Mouse (Mus musculus): ENCODE data around the gene Bsn. TPM values are rescaled to one million over a fixed set of nuclear protein-coding genes. Genes with fewer than 3 reads are reported as not detected.

Bsn gene
- polyA plus RNA-seq (2012; ENCODE audit: insufficient read depth, low replicate concordance), result 0.26 and 0.83 TPM in 2 replicates

GRCm38 (mm10) chr9:108189787-108190679, at the start of gene Bsn:
Gene Bsn, minus strand, starts transcription at chr9:108190384.
- Histone ChIP-seq H3K27me3 (replicated peaks) (peaks cover 96% of the 10 kb centered on the region), H3K36me3 (replicated peaks; ENCODE audit: low read length) (no peaks in the 10 kb centered on the region), H3K4me3 (replicated peaks) (peak within 1 kb of the TSS; percentile 89), H3K9me3 (no peaks in the 10 kb centered on the region), H3K4me1 (peaks cover 11% of the 10 kb centered on the region)
- TF ChIP-seq FLI1 (IDR thresholded peaks at IDR 0.05; ENCODE audit: low read length) (no peak), GATA1 (IDR thresholded peaks at IDR 0.05; ENCODE audit: borderline replicate concordance, low read length) (no peak)

GRCm38 (mm10) chr9:108239951-108240350, 49.8 kb upstream of the Bsn start:
- no peaks in the 10 kb centered on the region for H3K27me3 ChIP-seq (replicated peaks)
- H3K4me3 ChIP-seq (replicated peaks), result no peak overlapping the region
- peaks cover 17% of the 10 kb centered on the region for H3K4me1 ChIP-seq
- TF ChIP-seq GATA1 (IDR thresholded peaks at IDR 0.05; ENCODE audit: borderline replicate concordance, low read length), result no peak
- TF ChIP-seq FLI1 (IDR thresholded peaks at IDR 0.05; ENCODE audit: low read length), result no peak
- no peaks in the 10 kb centered on the region for H3K9me3 ChIP-seq
- H3K36me3 ChIP-seq (replicated peaks; ENCODE audit: low read length), result no peaks in the 10 kb centered on the region

- Histone ChIP-seq H3K4me3 (replicated peaks) (no peak overlapping the region), H3K9me3 (no peaks in the 10 kb centered on the region), H3K27me3 (replicated peaks) (no peaks in the 10 kb centered on the region), H3K36me3 (replicated peaks; ENCODE audit: low read length) (no peaks in the 10 kb centered on the region), H3K4me1 (peaks cover 28% of the 10 kb centered on the region)
- TF ChIP-seq FLI1 (IDR thresholded peaks at IDR 0.05; ENCODE audit: low read length) (no peak), GATA1 (IDR thresholded peaks at IDR 0.05; ENCODE audit: borderline replicate concordance, low read length) (no peak)
Measured at GRCm38 (mm10) chr9:108238831-108239230, 48.6 kb upstream of the Bsn start.

- no peaks in the 10 kb centered on the region for H3K27me3 ChIP-seq (replicated peaks)
- TF ChIP-seq FLI1 (IDR thresholded peaks at IDR 0.05; ENCODE audit: low read length), result no peak
- no peak for TF ChIP-seq GATA1 (IDR thresholded peaks at IDR 0.05; ENCODE audit: borderline replicate concordance, low read length)
- no peak overlapping the region for H3K4me3 ChIP-seq (replicated peaks)
- H3K4me1 ChIP-seq, result peaks cover 30% of the 10 kb centered on the region
- no peaks in the 10 kb centered on the region for H3K9me3 ChIP-seq
- no peaks in the 10 kb centered on the region for H3K36me3 ChIP-seq (replicated peaks; ENCODE audit: low read length)
Measured at GRCm38 (mm10) chr9:108238402-108238801, 48.2 kb upstream of the Bsn start.

- peak overlapping the region; percentile 3 for H3K4me3 ChIP-seq (replicated peaks)
- no peaks in the 10 kb centered on the region for H3K9me3 ChIP-seq
- H3K36me3 ChIP-seq (replicated peaks; ENCODE audit: low read length), result no peaks in the 10 kb centered on the region
- no peaks in the 10 kb centered on the region for H3K27me3 ChIP-seq (replicated peaks)
- no peak for TF ChIP-seq FLI1 (IDR thresholded peaks at IDR 0.05; ENCODE audit: low read length)
- no peak for TF ChIP-seq GATA1 (IDR thresholded peaks at IDR 0.05; ENCODE audit: borderline replicate concordance, low read length)
- H3K4me1 ChIP-seq, result peaks cover 30% of the 10 kb centered on the region
Measured at GRCm38 (mm10) chr9:108234682-108235081, 44.5 kb upstream of the Bsn start.

GRCm38 (mm10) chr9:108232908-108233307, 42.7 kb upstream of the Bsn start:
- Histone ChIP-seq H3K36me3 (replicated peaks; ENCODE audit: low read length) (no peaks in the 10 kb centered on the region), H3K9me3 (no peaks in the 10 kb centered on the region)
- TF ChIP-seq GATA1 (IDR thresholded peaks at IDR 0.05; ENCODE audit: borderline replicate concordance, low read length), result no peak
- TF ChIP-seq FLI1 (IDR thresholded peaks at IDR 0.05; ENCODE audit: low read length), result no peak

GRCm38 (mm10) chr9:108227911-108228649, 37.9 kb upstream of the Bsn start:
- Histone ChIP-seq H3K4me3 (replicated peaks) (no peak overlapping the region), H3K27me3 (replicated peaks) (no peaks in the 10 kb centered on the region), H3K4me1 (peaks cover 10% of the 10 kb centered on the region), H3K36me3 (replicated peaks; ENCODE audit: low read length) (no peaks in the 10 kb centered on the region), H3K9me3 (no peaks in the 10 kb centered on the region)
- TF ChIP-seq GATA1 (IDR thresholded peaks at IDR 0.05; ENCODE audit: borderline replicate concordance, low read length) (no peak), FLI1 (IDR thresholded peaks at IDR 0.05; ENCODE audit: low read length) (no peak)

More at GRCm38 (mm10) chr9:108232908-108233307, 42.7 kb upstream of the Bsn start:
- peaks cover 36% of the 10 kb centered on the region for H3K4me1 ChIP-seq
- H3K4me3 ChIP-seq (replicated peaks), result no peak overlapping the region
- no peaks in the 10 kb centered on the region for H3K27me3 ChIP-seq (replicated peaks)

- Histone ChIP-seq H3K4me1 (peaks cover 14% of the 10 kb centered on the region), H3K9me3 (no peaks in the 10 kb centered on the region), H3K4me3 (replicated peaks) (no peak overlapping the region), H3K36me3 (replicated peaks; ENCODE audit: low read length) (no peaks in the 10 kb centered on the region), H3K27me3 (replicated peaks) (no peaks in the 10 kb centered on the region)
- no peak for TF ChIP-seq FLI1 (IDR thresholded peaks at IDR 0.05; ENCODE audit: low read length)
- TF ChIP-seq GATA1 (IDR thresholded peaks at IDR 0.05; ENCODE audit: borderline replicate concordance, low read length), result no peak
Measured at GRCm38 (mm10) chr9:108225166-108225565, 35.0 kb upstream of the Bsn start.

- no peaks in the 10 kb centered on the region for H3K36me3 ChIP-seq (replicated peaks; ENCODE audit: low read length)
- no peak for TF ChIP-seq FLI1 (IDR thresholded peaks at IDR 0.05; ENCODE audit: low read length)
- no peak for TF ChIP-seq GATA1 (IDR thresholded peaks at IDR 0.05; ENCODE audit: borderline replicate concordance, low read length)
- no peaks in the 10 kb centered on the region for H3K9me3 ChIP-seq
- no peak overlapping the region for H3K4me3 ChIP-seq (replicated peaks)
- H3K27me3 ChIP-seq (replicated peaks), result no peaks in the 10 kb centered on the region
- H3K4me1 ChIP-seq, result peaks cover 14% of the 10 kb centered on the region
Measured at GRCm38 (mm10) chr9:108223633-108224032, 33.4 kb upstream of the Bsn start.

GRCm38 (mm10) chr9:108221566-108221965, 31.4 kb upstream of the Bsn start:
- H3K4me1 ChIP-seq, result peaks cover 6% of the 10 kb centered on the region; the same call in 1 of the 2 replicates

More at GRCm38 (mm10) chr9:108221566-108221965, 31.4 kb upstream of the Bsn start:
- Histone ChIP-seq H3K9me3 (no peaks in the 10 kb centered on the region), H3K36me3 (replicated peaks; ENCODE audit: low read length) (peaks cover 18% of the 10 kb centered on the region), H3K27me3 (replicated peaks) (no peaks in the 10 kb centered on the region), H3K4me3 (replicated peaks) (no peak overlapping the region)
- TF ChIP-seq FLI1 (IDR thresholded peaks at IDR 0.05; ENCODE audit: low read length), result no peak
- TF ChIP-seq GATA1 (IDR thresholded peaks at IDR 0.05; ENCODE audit: borderline replicate concordance, low read length), result no peak
